Mouse (Mus musculus) frontal cortex, postnatal 36 days (tissue): ENCODE data around the gene Rbfox1.

ENCODE experiments used
- DNase-seq, 2 experiments: peaks; one replicate each; pipeline ENCODE4 v3.0.0; 2022; ENCODE audit warnings: low spot score in 2 of 2

Rbfox1 gene

DNA sequence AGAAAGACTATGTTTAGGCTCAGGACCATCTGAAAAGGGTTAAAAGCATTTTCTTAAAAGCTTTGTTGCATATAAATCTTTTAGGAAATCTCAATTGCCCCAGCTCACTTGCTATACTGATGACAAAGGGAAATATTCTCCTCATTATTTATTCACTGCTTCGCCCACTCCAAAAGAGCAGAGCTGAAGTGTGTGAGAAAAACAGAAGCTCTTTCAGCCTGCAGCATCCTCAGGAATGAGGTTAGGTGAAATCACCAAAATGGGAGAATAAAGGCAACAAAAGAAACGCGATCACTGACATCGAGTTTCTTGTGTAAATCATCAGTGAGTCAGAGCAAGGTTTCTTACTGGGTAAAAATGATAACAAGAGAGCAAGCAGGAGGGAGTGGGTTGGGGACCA lies 1469.0 kb downstream of the Rbfox1 start:
- no peak for DNase-seq

DNA sequence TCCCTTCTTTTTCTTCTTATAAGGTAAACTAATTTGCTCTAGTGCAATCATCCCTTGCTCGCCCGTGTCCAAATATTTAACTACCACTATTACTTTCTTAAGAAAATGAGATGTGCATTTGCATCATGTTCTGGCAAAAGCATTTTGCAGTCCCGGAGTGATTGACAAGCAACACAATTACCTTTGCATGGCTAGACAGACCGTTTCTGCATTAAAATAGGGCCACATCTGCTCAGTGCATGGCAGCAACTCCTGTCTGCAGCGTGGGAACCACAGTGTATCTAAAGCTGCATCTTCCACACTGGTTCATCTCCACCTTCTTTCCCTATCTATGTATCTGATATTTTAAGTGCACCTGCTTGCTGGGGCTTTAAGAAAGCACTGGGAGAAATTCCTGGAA lies 1473.9 kb downstream of the Rbfox1 start:
- no peak for DNase-seq

GRCm38 (mm10) chr16:7360706-7361105 lies 1475.6 kb downstream of the Rbfox1 start:
- DNase-seq, result peak in 1 of 2 experiments; percentile 39

- no peak for DNase-seq
Measured at GRCm38 (mm10) chr16:7365878-7366277, 1480.7 kb downstream of the Rbfox1 start.

GRCm38 (mm10) chr16:7374146-7374545 lies 1489.0 kb downstream of the Rbfox1 start:
- DNase-seq, result no peak

- no peak for DNase-seq
Measured at GRCm38 (mm10) chr16:7374674-7375073, 1489.5 kb downstream of the Rbfox1 start.

GRCm38 (mm10) chr16:7396101-7396500 lies 1510.9 kb downstream of the Rbfox1 start:
- DNase-seq, result no peak

DNA sequence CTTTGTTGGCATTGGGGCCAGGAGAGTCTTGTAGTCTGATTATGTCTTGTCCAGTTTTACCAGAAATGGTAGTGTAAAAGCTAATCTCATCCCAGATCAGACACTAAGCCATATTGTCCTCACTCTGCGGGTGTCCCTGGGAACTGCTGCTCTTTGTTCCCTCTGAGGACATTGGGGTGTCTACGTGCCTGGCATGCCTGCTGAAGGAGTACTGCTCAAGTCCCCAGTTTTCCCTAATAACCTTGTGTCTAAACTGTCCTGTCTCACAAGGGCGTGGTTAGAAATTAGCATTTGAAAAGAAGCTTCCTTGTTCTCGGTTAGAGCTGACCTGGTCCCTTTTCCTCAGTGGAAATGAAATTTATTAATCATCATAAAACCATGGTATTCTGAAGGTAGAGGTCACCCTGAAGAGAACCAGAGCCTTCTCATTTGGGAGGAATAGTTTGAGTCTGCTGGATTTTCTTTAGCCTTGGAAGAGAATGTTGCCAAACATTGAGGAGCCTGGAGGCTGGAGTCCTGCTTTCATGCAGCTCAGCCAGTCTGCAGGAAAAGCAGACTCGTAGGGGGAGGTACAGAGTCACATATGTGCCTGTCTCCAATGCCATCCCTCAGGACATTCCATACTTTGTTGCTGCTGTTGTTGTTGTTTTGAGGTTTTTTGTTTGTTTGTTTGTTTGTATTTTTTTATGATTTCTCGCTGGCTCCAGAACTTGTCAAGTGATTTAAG lies 1519.8 kb downstream of the Rbfox1 start:
- no peak for DNase-seq

DNA sequence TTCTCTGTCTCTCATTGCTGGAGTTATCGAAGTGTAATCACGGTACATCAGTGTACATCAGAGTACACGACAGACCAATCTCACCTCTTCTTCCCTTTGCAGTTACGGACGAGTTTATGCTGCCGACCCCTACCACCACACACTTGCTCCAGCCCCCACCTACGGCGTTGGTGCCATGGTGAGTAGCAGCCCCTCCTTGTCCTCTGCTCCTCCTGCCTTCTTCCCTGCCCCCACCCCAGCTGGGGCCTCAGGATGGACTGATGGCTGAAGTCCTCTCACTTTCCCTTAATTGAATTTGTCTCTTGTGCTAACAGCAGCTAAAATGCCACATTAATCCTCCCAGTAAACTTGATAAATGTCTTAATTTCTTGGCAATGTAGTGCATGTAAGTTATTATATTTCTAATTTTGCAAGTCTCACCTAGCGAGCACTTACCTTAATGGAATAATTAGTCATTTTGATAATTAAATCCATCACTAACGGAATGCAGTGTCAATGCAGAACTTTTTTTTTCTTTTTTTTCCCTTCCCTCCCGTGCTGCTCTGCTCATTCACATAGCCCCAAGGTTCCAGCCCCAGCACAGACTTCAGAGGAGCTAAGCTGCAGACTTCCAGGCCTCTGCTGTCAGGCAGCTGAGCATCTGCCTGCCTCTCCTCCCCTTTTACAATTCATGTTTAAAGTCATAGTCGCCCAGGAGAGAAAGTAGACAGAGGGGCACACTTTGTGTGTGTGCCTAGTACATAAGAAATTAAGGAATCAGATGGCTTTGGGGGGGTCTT lies 1522.9 kb downstream of the Rbfox1 start:
- DNase-seq, result no peak

DNA sequence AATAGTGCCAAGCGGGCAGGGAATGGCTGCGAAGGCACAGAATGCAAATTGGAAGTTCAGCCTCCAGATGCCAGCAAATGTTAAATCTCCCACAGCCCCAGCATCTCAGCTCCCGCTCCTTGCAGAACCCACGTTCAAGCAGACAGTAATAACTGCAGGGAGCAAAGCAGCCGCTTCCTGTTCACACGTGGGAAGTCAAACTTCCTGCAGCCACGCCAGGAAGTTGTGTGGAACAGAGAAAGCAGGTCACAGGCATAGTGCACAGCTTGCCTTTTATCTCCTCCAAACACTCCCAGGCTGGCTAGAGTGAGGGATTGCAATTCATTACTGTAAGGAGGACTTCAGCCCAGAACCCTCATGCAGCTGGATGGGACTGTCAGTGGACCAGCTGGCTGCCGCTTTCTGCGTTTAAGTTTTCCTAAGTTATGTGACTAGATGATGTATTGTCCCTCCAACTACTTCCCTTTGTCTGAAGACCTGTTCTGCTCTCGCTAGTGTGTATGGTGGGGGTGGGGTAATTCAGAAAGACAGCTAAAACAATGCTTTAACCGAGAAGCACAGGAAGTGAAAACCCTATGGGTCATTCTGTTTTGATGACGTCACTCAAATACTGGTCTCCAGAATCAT lies 1534.6 kb downstream of the Rbfox1 start:
- DNase-seq, result peak; percentile 66 to 69

DNA sequence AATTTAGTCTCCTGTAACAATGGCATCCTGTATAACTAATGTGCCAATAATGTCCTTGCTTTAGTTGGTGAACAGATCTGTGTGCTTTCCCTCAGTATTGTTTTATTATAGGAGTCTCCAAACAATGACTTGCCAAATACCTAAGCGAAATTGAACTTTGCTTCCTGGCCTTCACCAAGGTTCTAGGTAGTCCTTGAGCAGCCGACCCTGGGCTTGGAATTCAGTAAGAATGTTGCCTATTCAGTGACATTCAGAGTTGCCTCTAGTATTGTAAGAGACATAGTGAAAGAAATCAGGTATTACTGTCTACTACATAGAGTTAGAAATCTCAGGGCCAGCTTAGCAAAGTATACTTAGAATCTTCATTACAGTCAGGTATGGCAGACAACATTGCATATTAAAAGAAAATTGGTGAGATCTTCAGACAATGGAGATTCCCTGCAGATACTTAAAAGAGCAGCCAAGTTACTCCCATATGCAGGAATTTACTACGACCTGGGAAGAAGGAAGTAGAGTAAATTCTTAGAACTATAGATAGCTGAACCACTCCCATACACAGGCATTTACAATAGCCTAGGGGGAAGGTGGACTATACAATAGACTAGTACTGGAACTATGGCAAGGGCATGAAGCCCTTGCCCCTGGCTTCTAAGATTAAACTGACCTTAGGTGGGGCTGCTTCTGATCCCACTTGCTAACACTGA lies 1540.4 kb downstream of the Rbfox1 start:
- no peak for DNase-seq

- DNase-seq, result no peak
Measured at GRCm38 (mm10) chr16:7433296-7433695, 1548.1 kb downstream of the Rbfox1 start.

- no peak for DNase-seq
Measured at GRCm38 (mm10) chr16:7446791-7447290, 1561.7 kb downstream of the Rbfox1 start.

GRCm38 (mm10) chr16:7447718-7448649 lies 1562.8 kb downstream of the Rbfox1 start:
- no peak for DNase-seq

DNA sequence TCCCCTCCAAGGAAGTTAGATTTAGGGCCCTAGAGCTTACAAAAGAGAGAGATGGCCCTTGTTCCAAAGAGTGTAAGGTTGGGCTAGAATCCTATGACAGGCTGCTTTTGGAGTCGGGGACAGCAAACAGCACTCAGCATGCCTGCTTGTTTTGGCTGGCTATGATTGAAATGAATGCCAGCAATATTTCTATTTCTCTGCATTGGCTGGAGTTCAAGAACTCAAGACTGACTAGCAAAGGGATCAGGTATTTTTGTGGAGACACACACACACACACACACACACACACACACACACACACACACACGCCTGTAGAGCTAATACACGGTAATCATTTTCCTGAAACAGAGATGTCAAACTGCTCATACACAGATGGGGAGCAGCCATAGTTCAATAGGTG lies 1566.0 kb downstream of the Rbfox1 start:
- no peak for DNase-seq

DNA sequence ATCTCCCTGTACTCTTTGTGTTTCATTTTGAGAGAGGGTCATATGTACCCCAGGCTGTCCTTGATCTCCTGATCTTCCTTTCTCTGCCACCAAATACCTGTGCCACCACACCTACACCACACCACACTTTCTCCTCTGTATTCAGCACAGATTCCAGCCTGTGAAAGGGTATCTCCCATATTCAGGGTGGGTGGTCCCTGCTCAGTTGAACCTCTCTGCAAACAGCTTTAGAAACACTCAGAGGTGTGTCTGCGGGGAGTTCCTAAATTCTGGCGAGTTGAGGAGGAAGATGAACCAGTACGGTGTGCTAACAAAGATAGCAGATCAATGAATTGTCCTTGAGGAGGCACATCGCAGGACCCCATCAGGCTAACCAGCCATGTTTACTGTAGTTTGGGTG lies 1572.4 kb downstream of the Rbfox1 start:
- DNase-seq, result no peak
